Mouse (Mus musculus): ENCODE results near the gene Rfng. TPM values are rescaled to one million over a fixed set of nuclear protein-coding genes. Genes with fewer than 3 reads are reported as not detected.

Rfng gene
- polyA plus RNA-seq, 1 experiment from 2014 or later, result 87.0 TPM

DNA sequence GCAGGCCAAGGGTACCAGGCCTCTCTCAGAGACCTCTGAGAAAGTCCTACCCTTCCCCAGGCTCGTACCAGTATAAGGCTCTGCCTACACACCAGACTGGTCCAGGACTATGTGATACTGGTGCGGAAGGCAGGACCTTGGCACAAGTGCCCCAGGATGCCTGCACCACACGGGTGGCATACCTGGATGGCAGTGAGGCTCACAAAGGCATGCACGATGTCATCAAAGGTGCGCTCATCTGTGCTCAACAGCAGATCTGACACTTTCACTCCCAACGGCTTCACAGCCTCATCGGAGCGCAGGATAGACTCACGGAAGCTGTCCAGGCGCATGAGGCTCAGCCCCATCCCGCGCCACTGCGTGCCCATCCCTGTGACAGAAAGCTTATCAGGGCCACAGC is 34.2 kb upstream of the Rfng start:
- H3K4me2 ChIP-seq (replicated peaks), result no peak overlapping the region
- ATAC-seq (ENCODE audit: low FRiP score) (no peak), DNase-seq (ENCODE audit: low spot score) (no peak)
- peaks cover 23% of the 10 kb centered on the region for H3K4me1 ChIP-seq (replicated peaks; ENCODE audit: control insufficient read depth, insufficient read depth, low read length)
- 99% methylated on average over 13 of the region's 13 CpGs for WGBS
- no peak overlapping the region for H3K4me3 ChIP-seq (replicated peaks; ENCODE audit: low read length)
- H3K9me3 ChIP-seq (ENCODE audit: control insufficient read depth, low read length), result no peaks in the 10 kb centered on the region
- H3K27me3 ChIP-seq (ENCODE audit: control insufficient read depth, insufficient read depth, low read length), result no peaks in the 10 kb centered on the region
- H3K27ac ChIP-seq, result no peak overlapping the region
- peaks cover 95% of the 10 kb centered on the region for H3K36me3 ChIP-seq (replicated peaks; ENCODE audit: control insufficient read depth, insufficient read depth)
- no peak overlapping the region for H3K9ac ChIP-seq

- Histone ChIP-seq H3K27me3 (ENCODE audit: control insufficient read depth, insufficient read depth, low read length) (no peaks in the 10 kb centered on the region), H3K27ac (no peak overlapping the region), H3K4me3 (replicated peaks; ENCODE audit: low read length) (no peak overlapping the region), H3K4me2 (replicated peaks) (no peak overlapping the region), H3K4me1 (replicated peaks; ENCODE audit: control insufficient read depth, insufficient read depth, low read length) (peaks cover 17% of the 10 kb centered on the region), H3K36me3 (replicated peaks; ENCODE audit: control insufficient read depth, insufficient read depth) (peaks cover 100% of the 10 kb centered on the region), H3K9me3 (ENCODE audit: control insufficient read depth, low read length) (no peaks in the 10 kb centered on the region), H3K9ac (no peak overlapping the region)
- DNase-seq (ENCODE audit: low spot score) (no peak), ATAC-seq (ENCODE audit: low FRiP score) (no peak)
- 95% methylated on average over 6 of the region's 6 CpGs for WGBS
Measured at GRCm38 (mm10) chr11:120817358-120817757, 33.4 kb upstream of the Rfng start.

GRCm38 (mm10) chr11:120812068-120812467 is 28.1 kb upstream of the Rfng start:
- DNase-seq (ENCODE audit: low spot score) (no peak), ATAC-seq (ENCODE audit: low FRiP score) (no peak)
- no peaks in the 10 kb centered on the region for H3K27me3 ChIP-seq (ENCODE audit: control insufficient read depth, insufficient read depth, low read length)
- no peak overlapping the region for H3K9ac ChIP-seq
- peaks cover 100% of the 10 kb centered on the region for H3K36me3 ChIP-seq (replicated peaks; ENCODE audit: control insufficient read depth, insufficient read depth)
- H3K27ac ChIP-seq, result no peak overlapping the region
- H3K4me1 ChIP-seq (replicated peaks; ENCODE audit: control insufficient read depth, insufficient read depth, low read length), result no peaks in the 10 kb centered on the region
- no peaks in the 10 kb centered on the region for H3K9me3 ChIP-seq (ENCODE audit: control insufficient read depth, low read length)
- no peak overlapping the region for H3K4me3 ChIP-seq (replicated peaks; ENCODE audit: low read length)
- 96% methylated on average over 16 of the region's 16 CpGs for WGBS
- H3K4me2 ChIP-seq (replicated peaks), result no peak overlapping the region

DNA sequence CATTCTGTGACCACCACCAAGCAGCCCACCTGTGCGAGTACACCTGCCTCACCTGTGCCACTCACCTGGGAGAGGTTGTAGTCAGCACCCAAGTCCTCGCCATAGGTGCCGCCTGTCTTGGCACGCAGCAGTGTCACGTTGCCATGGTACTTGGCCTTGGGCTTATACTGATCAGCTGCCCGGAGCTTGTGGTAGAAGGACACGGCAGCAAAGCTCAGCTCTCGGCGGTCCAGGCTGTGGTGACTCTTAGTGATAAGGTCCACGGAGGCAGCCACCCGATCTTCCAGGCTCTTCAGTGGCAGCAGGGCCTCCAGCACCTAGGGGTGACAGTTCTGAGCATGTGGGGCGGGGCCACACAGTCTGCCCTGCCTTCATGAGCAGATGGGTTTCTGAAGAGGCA is 24.0 kb upstream of the Rfng start:
- H3K4me1 ChIP-seq (replicated peaks; ENCODE audit: control insufficient read depth, insufficient read depth, low read length), result no peaks in the 10 kb centered on the region
- H3K27me3 ChIP-seq (ENCODE audit: control insufficient read depth, insufficient read depth, low read length), result no peaks in the 10 kb centered on the region
- H3K9me3 ChIP-seq (ENCODE audit: control insufficient read depth, low read length), result no peaks in the 10 kb centered on the region
- H3K27ac ChIP-seq, result no peak overlapping the region
- 97% methylated on average over 12 of the region's 12 CpGs for WGBS
- H3K4me2 ChIP-seq (replicated peaks), result no peak overlapping the region
- no peak overlapping the region for H3K9ac ChIP-seq
- ATAC-seq (ENCODE audit: low FRiP score) (no peak), DNase-seq (ENCODE audit: low spot score) (no peak)
- no peak overlapping the region for H3K4me3 ChIP-seq (replicated peaks; ENCODE audit: low read length)
- H3K36me3 ChIP-seq (replicated peaks; ENCODE audit: control insufficient read depth, insufficient read depth), result peaks cover 82% of the 10 kb centered on the region

- Histone ChIP-seq H3K9me3 (ENCODE audit: control insufficient read depth, low read length) (no peaks in the 10 kb centered on the region), H3K4me2 (replicated peaks) (no peak overlapping the region), H3K27ac (no peak overlapping the region), H3K27me3 (ENCODE audit: control insufficient read depth, insufficient read depth, low read length) (no peaks in the 10 kb centered on the region), H3K36me3 (replicated peaks; ENCODE audit: control insufficient read depth, insufficient read depth) (peaks cover 59% of the 10 kb centered on the region), H3K4me3 (replicated peaks; ENCODE audit: low read length) (no peak overlapping the region), H3K9ac (no peak overlapping the region), H3K4me1 (replicated peaks; ENCODE audit: control insufficient read depth, insufficient read depth, low read length) (no peaks in the 10 kb centered on the region)
- ATAC-seq (ENCODE audit: low FRiP score) (no peak), DNase-seq (ENCODE audit: low spot score) (no peak)
- WGBS, result 85% methylated on average over 7 of the region's 7 CpGs
Measured at GRCm38 (mm10) chr11:120805375-120806298, 21.6 kb upstream of the Rfng start.

- H3K4me1 ChIP-seq (replicated peaks; ENCODE audit: control insufficient read depth, insufficient read depth, low read length), result 0 out of 2 replicates have a peak, but pooled peaks cover 1% of the 10 kb centered on the region
- WGBS, result 76% methylated on average over 4 of the region's 4 CpGs
- ATAC-seq (ENCODE audit: low FRiP score) (no peak), DNase-seq (ENCODE audit: low spot score) (no peak)
- no peak overlapping the region for H3K4me3 ChIP-seq (replicated peaks; ENCODE audit: low read length)
- H3K4me2 ChIP-seq (replicated peaks), result no peak overlapping the region
- no peaks in the 10 kb centered on the region for H3K9me3 ChIP-seq (ENCODE audit: control insufficient read depth, low read length)
- no peaks in the 10 kb centered on the region for H3K27me3 ChIP-seq (ENCODE audit: control insufficient read depth, insufficient read depth, low read length)
- H3K9ac ChIP-seq, result no peak overlapping the region
- H3K27ac ChIP-seq, result no peak overlapping the region
- H3K36me3 ChIP-seq (replicated peaks; ENCODE audit: control insufficient read depth, insufficient read depth), result peaks cover 50% of the 10 kb centered on the region
Measured at GRCm38 (mm10) chr11:120804769-120805168, 20.8 kb upstream of the Rfng start.

GRCm38 (mm10) chr11:120804274-120804673 is 20.3 kb upstream of the Rfng start:
- 81% methylated on average over 7 of the region's 7 CpGs for WGBS
- no peaks in the 10 kb centered on the region for H3K27me3 ChIP-seq (ENCODE audit: control insufficient read depth, insufficient read depth, low read length)
- DNase-seq (ENCODE audit: low spot score) (no peak), ATAC-seq (ENCODE audit: low FRiP score) (no peak)
- no peak overlapping the region for H3K4me2 ChIP-seq (replicated peaks)
- no peak overlapping the region for H3K9ac ChIP-seq
- no peak overlapping the region for H3K4me3 ChIP-seq (replicated peaks; ENCODE audit: low read length)
- no peak overlapping the region for H3K27ac ChIP-seq
- H3K9me3 ChIP-seq (ENCODE audit: control insufficient read depth, low read length), result no peaks in the 10 kb centered on the region
- H3K36me3 ChIP-seq (replicated peaks; ENCODE audit: control insufficient read depth, insufficient read depth), result peaks cover 45% of the 10 kb centered on the region
- 0 out of 2 replicates have a peak, but pooled peaks cover 5% of the 10 kb centered on the region for H3K4me1 ChIP-seq (replicated peaks; ENCODE audit: control insufficient read depth, insufficient read depth, low read length)

DNA sequence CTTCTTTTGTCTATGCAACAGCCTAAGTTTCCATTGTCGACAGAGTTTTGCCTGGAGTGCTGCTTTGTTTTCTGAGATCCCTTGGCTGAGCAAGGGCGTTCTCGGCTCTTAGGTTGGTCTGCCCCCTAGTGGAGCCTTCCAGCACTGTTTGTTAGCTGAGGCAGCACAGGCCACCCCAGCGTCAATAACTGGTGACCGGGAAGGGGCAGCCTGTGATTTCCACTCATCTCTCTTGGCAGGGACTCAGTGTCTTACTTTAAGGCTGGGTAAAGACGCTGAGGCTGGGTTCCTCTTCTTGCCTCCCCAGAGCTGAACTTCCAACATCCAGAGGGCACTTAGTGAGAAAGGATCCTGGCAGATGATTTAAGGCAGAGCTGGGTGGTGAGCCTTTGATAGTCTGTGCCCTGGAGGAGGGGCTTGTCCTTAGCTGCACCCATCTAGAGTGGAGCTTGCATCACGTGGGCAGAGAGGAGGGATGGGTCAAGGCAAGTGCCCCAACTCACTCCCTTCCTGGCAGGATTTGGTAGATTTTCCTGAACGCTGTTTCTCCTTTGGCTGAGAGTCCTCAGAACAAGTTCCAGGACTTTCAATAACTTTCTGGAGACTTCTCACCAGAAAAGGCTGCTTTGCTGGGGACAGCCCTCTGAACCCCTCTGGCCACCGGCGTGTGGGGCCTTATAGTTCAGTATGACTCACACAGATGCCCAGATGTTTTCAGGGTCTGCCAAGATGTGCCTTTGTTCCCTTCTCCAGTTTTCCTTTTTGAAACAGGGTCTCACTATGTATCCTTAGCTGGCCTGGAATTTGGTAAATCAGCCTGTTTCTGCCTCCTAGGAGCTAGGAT is 16.3 kb upstream of the Rfng start:
- peak; percentile 64 for ATAC-seq (ENCODE audit: low FRiP score)
- Histone ChIP-seq H3K27me3 (ENCODE audit: control insufficient read depth, insufficient read depth, low read length) (no peaks in the 10 kb centered on the region), H3K9ac (0 out of 2 replicates have a peak overlapping the region, but pooled peaks have one; percentile 32), H3K4me3 (replicated peaks; ENCODE audit: low read length) (no peak overlapping the region), H3K27ac (0 out of 2 replicates have a peak overlapping the region, but pooled peaks have one; percentile 16), H3K9me3 (ENCODE audit: control insufficient read depth, low read length) (no peaks in the 10 kb centered on the region), H3K36me3 (replicated peaks; ENCODE audit: control insufficient read depth, insufficient read depth) (peaks cover 5% of the 10 kb centered on the region; the same call in 1 of the 2 replicates), H3K4me2 (replicated peaks) (0 out of 2 replicates have a peak overlapping the region, but pooled peaks have one; percentile 22), H3K4me1 (replicated peaks; ENCODE audit: control insufficient read depth, insufficient read depth, low read length) (peaks cover 10% of the 10 kb centered on the region)
- peak; percentile 91 for DNase-seq (ENCODE audit: low spot score)
- WGBS, result 14% methylated on average over 10 of the region's 10 CpGs

GRCm38 (mm10) chr11:120799316-120799890 is 15.4 kb upstream of the Rfng start:
- ATAC-seq (ENCODE audit: low FRiP score), result no peak
- no peak for DNase-seq (ENCODE audit: low spot score)
- H3K27me3 ChIP-seq (ENCODE audit: control insufficient read depth, insufficient read depth, low read length), result no peaks in the 10 kb centered on the region
- H3K4me2 ChIP-seq (replicated peaks), result no peak overlapping the region
- H3K9me3 ChIP-seq (ENCODE audit: control insufficient read depth, low read length), result no peaks in the 10 kb centered on the region
- peaks cover 1% of the 10 kb centered on the region; the same call in 1 of the 2 replicates for H3K36me3 ChIP-seq (replicated peaks; ENCODE audit: control insufficient read depth, insufficient read depth)
- peaks cover 13% of the 10 kb centered on the region for H3K4me1 ChIP-seq (replicated peaks; ENCODE audit: control insufficient read depth, insufficient read depth, low read length)
- no peak overlapping the region for H3K4me3 ChIP-seq (replicated peaks; ENCODE audit: low read length)
- 75% methylated on average over 6 of the region's 6 CpGs for WGBS
- H3K9ac ChIP-seq, result no peak overlapping the region
- H3K27ac ChIP-seq, result 0 out of 2 replicates have a peak overlapping the region, but pooled peaks have one; percentile 16
